Mouse (Mus musculus): Measurements from ENCODE around the gene Bnip3. TPM values are rescaled to one million over a fixed set of nuclear protein-coding genes. Genes with fewer than 3 reads are reported as not detected.

The Bnip3 gene
- polyA plus RNA-seq, 1 experiment, result 10.7 TPM

- Histone ChIP-seq H3K27ac (ENCODE audit: control insufficient read depth, insufficient read depth, low read depth, low read length, poor library complexity) (no peak overlapping the region), H3K4me1 (ENCODE audit: control insufficient read depth, insufficient read depth, low read length) (no peaks in the 10 kb centered on the region), H3K4me3 (replicated peaks; ENCODE audit: control insufficient read depth, low read depth, low read length) (no peak overlapping the region)
- TF ChIP-seq POLR2A (IDR thresholded peaks at IDR 0.05; ENCODE audit: borderline replicate concordance, control insufficient read depth, low read depth, low read length) (no peak), CTCF (IDR thresholded peaks at IDR 0.05; ENCODE audit: control insufficient read depth, insufficient read depth, low read length) (no peak)
- 87% methylated on average over 2 of the region's 2 CpGs for WGBS
Measured at GRCm38 (mm10) chr7:138898122-138898521, 11.2 kb downstream of the Bnip3 start.

- H3K4me3 ChIP-seq (replicated peaks; ENCODE audit: control insufficient read depth, low read depth, low read length), result no peak overlapping the region
- H3K27ac ChIP-seq (ENCODE audit: control insufficient read depth, insufficient read depth, low read depth, low read length, poor library complexity), result no peak overlapping the region
- 31% methylated on average over 12 of the region's 13 CpGs for WGBS
- H3K4me1 ChIP-seq (ENCODE audit: control insufficient read depth, insufficient read depth, low read length), result peaks cover 2% of the 10 kb centered on the region; the same call in 1 of the 2 replicates
- TF ChIP-seq POLR2A (IDR thresholded peaks at IDR 0.05; ENCODE audit: borderline replicate concordance, control insufficient read depth, low read depth, low read length) (no peak), CTCF (IDR thresholded peaks at IDR 0.05; ENCODE audit: control insufficient read depth, insufficient read depth, low read length) (no peak)
Measured at GRCm38 (mm10) chr7:138885365-138886289, 23.7 kb downstream of the Bnip3 start.

GRCm38 (mm10) chr7:138883724-138884123, 25.6 kb downstream of the Bnip3 start:
- WGBS, result 92% methylated on average over 3 of the region's 3 CpGs
- peaks cover 2% of the 10 kb centered on the region; the same call in 1 of the 2 replicates for H3K4me1 ChIP-seq (ENCODE audit: control insufficient read depth, insufficient read depth, low read length)
- TF ChIP-seq CTCF (IDR thresholded peaks at IDR 0.05; ENCODE audit: control insufficient read depth, insufficient read depth, low read length) (no peak), POLR2A (IDR thresholded peaks at IDR 0.05; ENCODE audit: borderline replicate concordance, control insufficient read depth, low read depth, low read length) (no peak)
- H3K4me3 ChIP-seq (replicated peaks; ENCODE audit: control insufficient read depth, low read depth, low read length), result no peak overlapping the region
- no peak overlapping the region for H3K27ac ChIP-seq (ENCODE audit: control insufficient read depth, insufficient read depth, low read depth, low read length, poor library complexity)

- 71% methylated on average over 3 of the region's 3 CpGs for WGBS
- no peak for TF ChIP-seq POLR2A (IDR thresholded peaks at IDR 0.05; ENCODE audit: borderline replicate concordance, control insufficient read depth, low read depth, low read length)
- no peak for TF ChIP-seq CTCF (IDR thresholded peaks at IDR 0.05; ENCODE audit: control insufficient read depth, insufficient read depth, low read length)
- Histone ChIP-seq H3K4me3 (replicated peaks; ENCODE audit: control insufficient read depth, low read depth, low read length) (no peak overlapping the region), H3K4me1 (ENCODE audit: control insufficient read depth, insufficient read depth, low read length) (no peaks in the 10 kb centered on the region), H3K27ac (ENCODE audit: control insufficient read depth, insufficient read depth, low read depth, low read length, poor library complexity) (no peak overlapping the region)
Measured at GRCm38 (mm10) chr7:138875031-138875430, 34.3 kb downstream of the Bnip3 start.

GRCm38 (mm10) chr7:138872956-138873355, 36.4 kb downstream of the Bnip3 start:
- H3K4me1 ChIP-seq (ENCODE audit: control insufficient read depth, insufficient read depth, low read length), result no peaks in the 10 kb centered on the region
- no peak overlapping the region for H3K27ac ChIP-seq (ENCODE audit: control insufficient read depth, insufficient read depth, low read depth, low read length, poor library complexity)
- no peak for TF ChIP-seq CTCF (IDR thresholded peaks at IDR 0.05; ENCODE audit: control insufficient read depth, insufficient read depth, low read length)
- no peak for TF ChIP-seq POLR2A (IDR thresholded peaks at IDR 0.05; ENCODE audit: borderline replicate concordance, control insufficient read depth, low read depth, low read length)
- no peak overlapping the region for H3K4me3 ChIP-seq (replicated peaks; ENCODE audit: control insufficient read depth, low read depth, low read length)
- WGBS, result 92% methylated on average over 3 of the region's 3 CpGs

DNA sequence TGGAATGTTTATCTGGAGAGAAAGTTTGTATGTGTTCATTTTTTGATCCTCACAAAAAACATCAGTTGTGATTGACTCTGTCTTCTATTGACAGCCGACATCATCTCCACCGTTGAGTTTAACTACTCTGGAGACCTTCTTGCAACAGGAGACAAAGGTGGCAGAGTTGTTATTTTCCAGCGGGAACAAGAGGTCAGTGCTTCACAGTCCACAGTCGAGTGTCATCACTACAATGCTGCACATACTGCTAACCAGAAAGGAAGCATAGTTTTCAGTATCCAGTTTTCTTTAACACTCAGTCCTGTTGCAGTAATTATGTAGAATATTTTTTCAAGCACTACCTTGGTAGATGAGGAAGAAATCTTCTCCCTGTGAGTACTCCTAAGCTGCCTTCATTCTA, 41.0 kb downstream of the Bnip3 start:
- 89% methylated on average over 4 of the region's 4 CpGs for WGBS
- Histone ChIP-seq H3K27ac (ENCODE audit: control insufficient read depth, insufficient read depth, low read depth, low read length, poor library complexity) (no peak overlapping the region), H3K4me3 (replicated peaks; ENCODE audit: control insufficient read depth, low read depth, low read length) (no peak overlapping the region), H3K4me1 (ENCODE audit: control insufficient read depth, insufficient read depth, low read length) (no peaks in the 10 kb centered on the region; the same call in 1 of the 2 replicates)
- TF ChIP-seq POLR2A (IDR thresholded peaks at IDR 0.05; ENCODE audit: borderline replicate concordance, control insufficient read depth, low read depth, low read length) (no peak), CTCF (IDR thresholded peaks at IDR 0.05; ENCODE audit: control insufficient read depth, insufficient read depth, low read length) (no peak)

DNA sequence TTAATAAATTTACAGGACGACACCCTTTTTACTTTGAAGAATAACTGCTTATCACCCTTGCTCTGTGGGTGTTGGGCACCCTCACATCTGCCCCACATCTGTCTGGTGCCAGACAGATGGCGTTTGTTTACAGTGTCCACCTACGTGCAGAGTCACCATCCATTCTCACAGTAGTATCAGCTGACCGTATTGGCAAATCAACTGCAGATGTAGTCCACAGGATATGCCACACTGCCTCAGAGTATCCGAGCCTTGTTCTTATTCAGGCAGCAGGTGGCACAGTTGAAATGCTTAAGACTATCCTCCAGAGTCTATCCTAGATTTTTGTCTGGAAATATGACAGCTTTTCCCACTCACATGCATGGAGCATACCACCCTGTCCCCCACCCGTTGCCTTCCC, 42.0 kb downstream of the Bnip3 start:
- Histone ChIP-seq H3K27ac (ENCODE audit: control insufficient read depth, insufficient read depth, low read depth, low read length, poor library complexity) (no peak overlapping the region), H3K4me1 (ENCODE audit: control insufficient read depth, insufficient read depth, low read length) (no peaks in the 10 kb centered on the region; the same call in 1 of the 2 replicates), H3K4me3 (replicated peaks; ENCODE audit: control insufficient read depth, low read depth, low read length) (no peak overlapping the region)
- 68% methylated on average over 6 of the region's 6 CpGs for WGBS
- TF ChIP-seq CTCF (IDR thresholded peaks at IDR 0.05; ENCODE audit: control insufficient read depth, insufficient read depth, low read length) (no peak), POLR2A (IDR thresholded peaks at IDR 0.05; ENCODE audit: borderline replicate concordance, control insufficient read depth, low read depth, low read length) (no peak)

GRCm38 (mm10) chr7:138864776-138865175, 44.5 kb downstream of the Bnip3 start:
- Histone ChIP-seq H3K4me3 (replicated peaks; ENCODE audit: control insufficient read depth, low read depth, low read length) (no peak overlapping the region), H3K27ac (ENCODE audit: control insufficient read depth, insufficient read depth, low read depth, low read length, poor library complexity) (no peak overlapping the region), H3K4me1 (ENCODE audit: control insufficient read depth, insufficient read depth, low read length) (no peaks in the 10 kb centered on the region; the same call in 1 of the 2 replicates)
- no peak for TF ChIP-seq POLR2A (IDR thresholded peaks at IDR 0.05; ENCODE audit: borderline replicate concordance, control insufficient read depth, low read depth, low read length)
- TF ChIP-seq CTCF (IDR thresholded peaks at IDR 0.05; ENCODE audit: control insufficient read depth, insufficient read depth, low read length), result no peak
- WGBS, result 92% methylated on average over 1 of the region's 1 CpGs
